Mouse (Mus musculus) erythroblast, embryonic 14.5 days (primary cell): Measurements from ENCODE around the gene Zfp141. TPM values are rescaled to one million over a fixed set of nuclear protein-coding genes. Genes with fewer than 3 reads are reported as not detected.

Experiments used
- H3K27me3 ChIP-seq: 2 replicates; pipeline ENCODE4 v1.6.1; 2012; ENCODE audit warnings: inconsistent platforms; ENCODE audit not compliant: control insufficient read depth
- H3K36me3 ChIP-seq: 2 replicates; pipeline ENCODE4 v1.6.1; 2012; ENCODE audit warnings: mild to moderate bottlenecking, inconsistent platforms; ENCODE audit not compliant: control insufficient read depth
- H3K4me1 ChIP-seq: 2 replicates; pipeline ENCODE4 v1.6.1; 2012; ENCODE audit warnings: inconsistent platforms; ENCODE audit not compliant: control insufficient read depth
- H3K4me3 ChIP-seq: replicated peaks from 2 replicates; pipeline ENCODE3; 2012; ENCODE audit warnings: moderate library complexity, mild to moderate bottlenecking, inconsistent platforms
- H3K9me3 ChIP-seq: 2 replicates; pipeline ENCODE4 v1.6.1; 2012; ENCODE audit warnings: low read length, inconsistent platforms, mixed read lengths; ENCODE audit not compliant: control insufficient read depth
- GATA1 ChIP-seq: IDR thresholded peaks from 2 replicates; pipeline ENCODE4 v1.6.1; 2012; ENCODE audit warnings: low read length, inconsistent platforms, mixed read lengths
- TAL1 ChIP-seq: IDR thresholded peaks from 3 replicates; pipeline ENCODE4 v1.6.1; 2012; ENCODE audit warnings: low read length, inconsistent platforms, mixed read lengths
- polyA plus RNA-seq: library from polyadenylated mRNA; stranded (reverse); fragments of >175 nt; gene quantifications from 2 replicates; pipeline ENCODE4 v1.2.3, GENCODE M21; 2012

Zfp141 gene
- polyA plus RNA-seq, 1 experiment = 0.02 TPM

- Histone ChIP-seq H3K4me1 (no peaks in the 10 kb centered on the region), H3K4me3 (no peak within 1 kb of the TSS), H3K9me3 (peaks cover 41% of the 10 kb centered on the region), H3K36me3 (no peaks in the 10 kb centered on the region), H3K27me3 (no peaks in the 10 kb centered on the region)
- TF ChIP-seq TAL1 (no peak), GATA1 (no peak)
These were observed 57.7 kb downstream of the Zfp141 start, which contains the start of gene 4933421I07Rik for GRCm38 (mm10) chr7:42447850-42448249. Gene 4933421I07Rik, minus strand, starts transcription at chr7:42448120.

GRCm38 (mm10) chr7:42447352-42447751 lies 58.2 kb downstream of the Zfp141 start:
- no peak for TF ChIP-seq GATA1
- TF ChIP-seq TAL1 = no peak

More at GRCm38 (mm10) chr7:42447352-42447751, 58.2 kb downstream of the Zfp141 start:
- Histone ChIP-seq H3K4me3 (no peak overlapping the region), H3K9me3 (peaks cover 40% of the 10 kb centered on the region), H3K27me3 (no peaks in the 10 kb centered on the region), H3K36me3 (no peaks in the 10 kb centered on the region), H3K4me1 (no peaks in the 10 kb centered on the region)

Other genes with a start within 250 kb of the Zfp141 start
- not detected in 2 replicates for gene Vmn2r61, start 245.7 kb downstream of the Zfp141 start, polyA plus RNA-seq
- not detected in 2 replicates for gene 4933421I07Rik, start 57.6 kb downstream of the Zfp141 start, polyA plus RNA-seq
- not detected in 2 replicates for gene Gm21028, start 72.8 kb upstream of the Zfp141 start, polyA plus RNA-seq
- gene Zfp977, start 86.8 kb upstream of the Zfp141 start, polyA plus RNA-seq = not detected in 2 replicates
- 0.01 and 0.02 TPM in 2 replicates for gene Zfp976, start 136.8 kb upstream of the Zfp141 start, polyA plus RNA-seq
- gene Zfp975, start 187.0 kb upstream of the Zfp141 start, polyA plus RNA-seq = not detected in 2 replicates
- gene Gm17067, start 221.3 kb upstream of the Zfp141 start, polyA plus RNA-seq = not detected in 2 replicates